Mouse (Mus musculus) liver, embryonic 14.5 days (tissue): ENCODE measurements at regions not wholly inside any gene's neighbourhood (a gene's known extent, or its start where the extent isn't known, plus 50 kb on each side); places are given as distances from the start of the nearest gene placed in this dataset.

Experiments used
- ATAC-seq: fragments of 200-750 bp; cut with Nextera tagmentation; 2 replicates; pipeline ENCODE4 v1.8.0; 2017; ENCODE audit warnings: moderate number of reproducible peaks, mild to moderate bottlenecking, moderate library complexity; ENCODE audit not compliant: insufficient read depth
- DNase-seq, 3 experiments: peaks; one replicate each; pipeline ENCODE4 v3.0.0-alpha.2; 2012 to 2013; ENCODE audit warnings: low read depth in 3 of 3, low spot score in 3 of 3
- H3K27ac ChIP-seq: fragments of 300-500 bp; sonication (generic); 2 replicates; pipeline ENCODE4 v1.5.1; 2014; ENCODE audit warnings: moderate library complexity, mild to moderate bottlenecking, control low read depth, inconsistent platforms
- H3K27me3 ChIP-seq: fragments of 300-500 bp; sonication (generic); 2 replicates; pipeline ENCODE4 v1.6.1; 2014; ENCODE audit warnings: mild to moderate bottlenecking, low read length, moderate library complexity; ENCODE audit not compliant: control insufficient read depth, insufficient read depth
- H3K36me3 ChIP-seq: fragments of 300-500 bp; sonication (generic); replicated peaks from 2 replicates; pipeline ENCODE4 v1.6.1; 2014; ENCODE audit warnings: low read depth; ENCODE audit not compliant: control insufficient read depth, insufficient read depth
- H3K4me1 ChIP-seq, 2 experiments: fragments of 200-500 bp in 1 of 2; fragments of 300-500 bp in 1 of 2; sonication (generic) in 1 of 2; replicated peaks; 2 replicates each; pipeline ENCODE4 v1.6.1; 2012 to 2014; ENCODE audit warnings: antibody characterized with exemption in 1 of 2, inconsistent platforms in 1 of 2, low read length in 1 of 2; ENCODE audit not compliant: control insufficient read depth in 2 of 2, insufficient read depth in 2 of 2
- H3K4me2 ChIP-seq: fragments of 300-500 bp; sonication (generic); 2 replicates; pipeline ENCODE4 v1.6.1; 2014; ENCODE audit warnings: low read depth, mild to moderate bottlenecking, control low read depth, moderate library complexity
- H3K4me3 ChIP-seq, 2 experiments: fragments of 200-500 bp in 1 of 2; fragments of 300-500 bp in 1 of 2; sonication (generic) in 1 of 2; 2 replicates each; pipeline ENCODE4 v1.5.1; 2012 to 2014; ENCODE audit warnings: low read depth in 2 of 2, low read length in 2 of 2, mild to moderate bottlenecking in 2 of 2, control low read depth in 1 of 2, inconsistent platforms in 1 of 2, moderate library complexity in 1 of 2; ENCODE audit not compliant: insufficient read depth in 1 of 2
- H3K9ac ChIP-seq: fragments of 300-500 bp; sonication (generic); replicated peaks from 2 replicates; pipeline ENCODE4 v1.6.1; 2014; ENCODE audit warnings: mild to moderate bottlenecking, control low read depth, moderate library complexity
- H3K9me3 ChIP-seq: fragments of 300-500 bp; sonication (generic); 2 replicates; pipeline ENCODE4 v1.6.1; 2016; ENCODE audit warnings: low read length, mixed read lengths; ENCODE audit not compliant: control insufficient read depth
- CTCF ChIP-seq: IDR thresholded peaks from 2 replicates; pipeline ENCODE4 v1.5.1; 2016; ENCODE audit warnings: antibody characterized with exemption, low read depth, control low read depth
- EP300 ChIP-seq: IDR thresholded peaks from 2 replicates; pipeline ENCODE4 v1.6.1; 2016; ENCODE audit warnings: antibody characterized with exemption, low read depth
- WGBS: fragments of 180-500 bp; shearing (Covaris S2); extraction: QIAGEN DNeasy Blood & Tissue Kit; methylation state at CpG from one replicate; pipeline ENCODE4 v1.1.7; 2014; ENCODE audit not compliant: insufficient replicate concordance; 5-methylcytosine and 5-hydroxymethylcytosine counted together

DNA sequence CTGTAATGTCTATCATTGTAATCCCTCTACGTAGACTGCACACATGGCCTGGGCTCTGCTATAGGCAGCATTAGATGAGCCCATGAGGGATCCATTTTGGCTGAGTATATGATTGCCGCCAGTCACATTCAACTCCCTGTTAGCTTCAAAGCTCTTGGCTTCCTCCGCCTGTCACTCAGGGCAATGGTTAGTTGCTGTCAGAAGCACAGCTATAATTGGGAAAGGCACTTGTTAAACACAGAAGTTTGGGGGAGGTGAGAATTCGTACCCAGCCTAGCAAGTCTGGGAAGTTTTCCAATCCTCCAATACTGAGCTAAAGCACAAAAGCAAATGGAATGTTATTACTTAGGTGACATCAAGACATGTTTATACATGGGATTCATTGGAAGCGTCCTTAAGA, 627.7 kb upstream of the Fam92a start:
- Histone ChIP-seq H3K4me1 (no peaks in the 10 kb centered on the region), H3K27ac (no peak overlapping the region)
- WGBS = 62% methylated on average over 5 of the region's 5 CpGs

DNA sequence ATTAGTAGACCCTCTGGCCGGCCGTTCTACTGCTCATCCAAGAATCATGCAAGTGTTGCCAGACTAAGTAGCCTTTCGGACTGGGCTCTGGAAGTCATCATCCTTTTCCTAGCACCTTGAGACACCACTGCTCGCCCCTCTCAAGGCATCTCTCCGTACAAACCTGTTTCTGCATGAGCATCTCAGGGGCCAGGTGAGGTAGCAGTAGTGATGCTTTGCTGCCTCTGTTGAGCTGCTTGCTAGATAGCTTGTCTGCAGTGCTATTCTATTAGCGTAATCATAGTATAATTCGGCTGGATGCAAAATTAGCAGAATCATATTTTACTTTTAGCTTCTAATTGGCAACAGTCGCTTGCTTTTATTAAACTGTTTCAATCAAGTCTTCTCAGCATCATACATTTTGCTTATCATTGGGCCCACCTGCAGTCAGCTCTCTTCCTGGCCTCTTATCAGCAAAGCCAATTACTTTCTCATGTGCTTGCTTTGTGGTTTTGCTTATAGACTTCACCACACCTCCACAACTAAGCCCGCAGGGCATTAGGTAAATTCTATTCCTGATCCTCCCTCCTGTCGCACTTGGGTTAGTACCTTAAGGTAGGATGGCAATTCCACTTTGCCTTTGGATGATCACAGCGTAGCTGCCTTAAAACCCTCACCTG, 621.1 kb upstream of the Fam92a start:
- 49% methylated on average over 11 of the region's 11 CpGs for WGBS
- Histone ChIP-seq H3K9ac (no peak overlapping the region), H3K9me3 (no peaks in the 10 kb centered on the region), H3K4me3 (no peak overlapping the region), H3K27ac (no peak overlapping the region), H3K36me3 (no peaks in the 10 kb centered on the region), H3K4me1 (no peaks in the 10 kb centered on the region), H3K4me2 (no peak overlapping the region), H3K27me3 (no peaks in the 10 kb centered on the region)
- DNase-seq = no peak
- ATAC-seq = no peak
- TF ChIP-seq EP300 = no peak
- TF ChIP-seq CTCF = no peak

More for the DNA sequence above, 627.7 kb upstream of the Fam92a start:
- ATAC-seq = no peak
- Histone ChIP-seq H3K4me2 (no peak overlapping the region), H3K36me3 (no peaks in the 10 kb centered on the region), H3K27me3 (no peaks in the 10 kb centered on the region), H3K9ac (no peak overlapping the region), H3K9me3 (no peaks in the 10 kb centered on the region), H3K4me3 (no peak overlapping the region)
- TF ChIP-seq CTCF (no peak), EP300 (no peak)
- no peak for DNase-seq

DNA sequence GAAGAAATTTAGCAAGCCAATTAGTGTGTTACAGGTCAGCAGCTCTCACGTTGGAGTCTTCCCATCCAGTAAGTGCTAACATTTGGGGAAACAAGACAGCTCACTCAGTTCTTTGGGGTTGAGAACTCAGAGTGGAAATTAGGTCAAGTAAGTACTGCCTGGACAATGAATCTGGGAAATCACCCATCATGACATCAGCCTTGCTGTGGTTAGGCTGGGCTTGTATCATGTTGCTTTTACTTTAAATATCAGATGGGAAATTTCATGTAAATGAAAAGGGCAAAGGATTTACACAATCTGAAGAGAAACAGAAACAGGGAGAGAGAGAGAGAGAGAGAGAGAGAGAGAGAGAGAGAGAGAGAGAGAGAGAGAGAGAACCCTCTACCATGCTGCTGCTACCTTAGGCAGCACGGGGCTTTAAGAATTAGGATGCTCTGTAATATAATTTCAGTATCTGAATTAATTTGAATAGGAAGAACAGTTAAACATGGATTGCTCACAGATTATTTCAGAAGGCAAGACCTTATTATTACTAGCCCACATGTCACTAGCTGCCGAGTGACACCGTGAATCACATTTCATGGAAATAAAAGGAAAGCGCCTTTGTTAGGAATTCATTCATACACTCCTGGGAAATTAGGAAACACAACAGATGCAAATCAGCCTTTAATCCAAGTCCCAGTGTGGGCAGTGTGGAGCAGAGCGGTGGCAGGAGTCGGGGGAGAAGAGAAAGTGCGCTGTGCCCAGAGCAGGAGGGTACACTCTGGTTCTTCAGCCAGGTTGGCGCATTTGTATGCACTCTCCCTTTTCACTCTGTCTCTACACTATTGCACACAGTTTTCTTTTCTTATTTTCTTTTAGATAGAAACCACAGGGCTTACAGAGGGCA, 620.2 kb upstream of the Fam92a start:
- TF ChIP-seq EP300 (no peak), CTCF (no peak)
- no peaks in the 10 kb centered on the region for H3K4me1 ChIP-seq
- DNase-seq (no peak), ATAC-seq (no peak)
- no peaks in the 10 kb centered on the region for H3K36me3 ChIP-seq
- H3K9ac ChIP-seq = no peak overlapping the region
- no peak overlapping the region for H3K4me3 ChIP-seq
- H3K27ac ChIP-seq = no peak overlapping the region
- no peaks in the 10 kb centered on the region for H3K9me3 ChIP-seq
- no peak overlapping the region for H3K4me2 ChIP-seq
- H3K27me3 ChIP-seq = no peaks in the 10 kb centered on the region
- WGBS = 69% methylated on average over 9 of the region's 9 CpGs

- ATAC-seq (no peak), DNase-seq (no peak)
- H3K4me2 ChIP-seq = no peak overlapping the region
- H3K9ac ChIP-seq = no peak overlapping the region
- no peak overlapping the region for H3K27ac ChIP-seq
- 21% methylated on average over 4 of the region's 4 CpGs for WGBS
- H3K4me3 ChIP-seq = no peak overlapping the region
- no peaks in the 10 kb centered on the region for H3K36me3 ChIP-seq
- TF ChIP-seq CTCF = no peak
- no peak for TF ChIP-seq EP300
- H3K27me3 ChIP-seq = no peaks in the 10 kb centered on the region
- H3K4me1 ChIP-seq = no peaks in the 10 kb centered on the region; a peak in 1 of 4 replicates
- no peaks in the 10 kb centered on the region for H3K9me3 ChIP-seq
Observed at GRCm38 (mm10) chr4:12785840-12786239, 614.0 kb upstream of the Fam92a start.

GRCm38 (mm10) chr4:12784479-12784878, 612.7 kb upstream of the Fam92a start:
- no peak overlapping the region for H3K9ac ChIP-seq
- H3K4me2 ChIP-seq = no peak overlapping the region
- H3K4me1 ChIP-seq = no peaks in the 10 kb centered on the region; a peak in 1 of 4 replicates
- 72% methylated on average over 3 of the region's 3 CpGs for WGBS
- no peaks in the 10 kb centered on the region for H3K36me3 ChIP-seq
- H3K4me3 ChIP-seq = no peak overlapping the region
- TF ChIP-seq EP300 = no peak
- no peak for TF ChIP-seq CTCF
- H3K9me3 ChIP-seq = no peaks in the 10 kb centered on the region
- H3K27me3 ChIP-seq = no peaks in the 10 kb centered on the region
- ATAC-seq (no peak), DNase-seq (no peak)
- H3K27ac ChIP-seq = no peak overlapping the region
